Mouse (Mus musculus) brown adipose tissue, adult 24 weeks (tissue): ENCODE data around the gene Aplp1. TPM values are rescaled to one million over a fixed set of nuclear protein-coding genes. Genes with fewer than 3 reads are reported as not detected.

Experiments
- H3K27ac ChIP-seq: fragments of 200-500 bp; replicated peaks from 2 replicates; pipeline ENCODE4 v1.5.1; 2012; ENCODE audit warnings: low read depth, mild to moderate bottlenecking, low read length
- H3K4me1 ChIP-seq: fragments of 200-500 bp; 2 replicates; pipeline ENCODE4 v1.6.1; 2012; ENCODE audit warnings: low read length, mixed read lengths; ENCODE audit not compliant: control insufficient read depth, insufficient read depth, insufficient read length
- H3K4me3 ChIP-seq: fragments of 200-500 bp; 2 replicates; pipeline ENCODE4 v1.5.1; 2012; ENCODE audit warnings: low read depth, mild to moderate bottlenecking, low read length, moderate library complexity; ENCODE audit not compliant: insufficient read depth
- polyA plus RNA-seq: library from polyadenylated mRNA; stranded (reverse); fragments of >200 nt; gene quantifications from 2 replicates; pipeline ENCODE4 v1.2.4, GENCODE M21; 2012; ENCODE audit not compliant: missing spikeins, insufficient read depth, insufficient read length

Gene Aplp1
- polyA plus RNA-seq, 1 experiment, result 0.44 TPM

- H3K27ac ChIP-seq, result no peak overlapping the region
- H3K4me3 ChIP-seq, result no peak overlapping the region
- H3K4me1 ChIP-seq, result no peaks in the 10 kb centered on the region; the same call in 1 of the 2 replicates
Measured at GRCm38 (mm10) chr7:30408639-30409038, 36.7 kb downstream of the Aplp1 start.

GRCm38 (mm10) chr7:30402343-30402742 lies 43.0 kb downstream of the Aplp1 start:
- Histone ChIP-seq H3K4me1 (no peaks in the 10 kb centered on the region), H3K4me3 (no peak overlapping the region), H3K27ac (no peak overlapping the region)

GRCm38 (mm10) chr7:30399671-30400070 lies 45.7 kb downstream of the Aplp1 start:
- no peak overlapping the region for H3K4me3 ChIP-seq
- H3K4me1 ChIP-seq, result no peaks in the 10 kb centered on the region

GRCm38 (mm10) chr7:30394871-30395270 lies 50.5 kb downstream of the Aplp1 start:
- Histone ChIP-seq H3K27ac (no peak overlapping the region), H3K4me1 (no peaks in the 10 kb centered on the region), H3K4me3 (no peak overlapping the region)

More at GRCm38 (mm10) chr7:30399671-30400070, 45.7 kb downstream of the Aplp1 start:
- H3K27ac ChIP-seq, result no peak overlapping the region

GRCm38 (mm10) chr7:30394379-30394778 lies 51.0 kb downstream of the Aplp1 start:
- no peaks in the 10 kb centered on the region for H3K4me1 ChIP-seq
- H3K27ac ChIP-seq, result peak overlapping the region; percentile 90
- no peak overlapping the region for H3K4me3 ChIP-seq

GRCm38 (mm10) chr7:30393631-30394030 lies 51.7 kb downstream of the Aplp1 start:
- no peak overlapping the region for H3K4me3 ChIP-seq
- peak overlapping the region; percentile 90 for H3K27ac ChIP-seq
- H3K4me1 ChIP-seq, result no peaks in the 10 kb centered on the region

GRCm38 (mm10) chr7:30392746-30393520 lies 52.4 kb downstream of the Aplp1 start:
- no peaks in the 10 kb centered on the region for H3K4me1 ChIP-seq
- peak overlapping the region; percentile 90 for H3K27ac ChIP-seq
- H3K4me3 ChIP-seq, result no peak overlapping the region

Other genes with a start within 250 kb of the Aplp1 start
- 549 and 708 TPM in 2 replicates for gene Capns1, start 246.7 kb downstream of the Aplp1 start, polyA plus RNA-seq
- 93.0 and 113 TPM in 2 replicates for gene Polr2i, start 213.6 kb downstream of the Aplp1 start, polyA plus RNA-seq
- gene Tbcb, start 213.3 kb downstream of the Aplp1 start, polyA plus RNA-seq, result 62.8 and 71.2 TPM in 2 replicates
- gene Ovol3, start 209.8 kb downstream of the Aplp1 start, polyA plus RNA-seq, result not detected in 2 replicates
- 0.83 TPM in 1 of 2 replicates, not detected in the other for gene Thap8, start 165.4 kb downstream of the Aplp1 start, polyA plus RNA-seq
- 3.2 and 4.6 TPM in 2 replicates for gene Wdr62, start 165.1 kb downstream of the Aplp1 start, polyA plus RNA-seq
- gene Clip3, start 153.8 kb downstream of the Aplp1 start, polyA plus RNA-seq, result 4.5 and 7.3 TPM in 2 replicates
- gene Alkbh6, start 136.8 kb downstream of the Aplp1 start, polyA plus RNA-seq, result 34.7 and 38.6 TPM in 2 replicates
- not detected in 2 replicates for gene Syne4, start 130.7 kb downstream of the Aplp1 start, polyA plus RNA-seq
- 1.6 and 2.0 TPM in 2 replicates for gene E130208F15Rik, start 123.8 kb downstream of the Aplp1 start, polyA plus RNA-seq
- 18.1 and 22.7 TPM in 2 replicates for gene Sdhaf1, start 121.6 kb downstream of the Aplp1 start, polyA plus RNA-seq
- 0.67 and 2.4 TPM in 2 replicates for gene Lrfn3, start 82.8 kb downstream of the Aplp1 start, polyA plus RNA-seq
- gene Tyrobp, start 31.8 kb downstream of the Aplp1 start, polyA plus RNA-seq, result 34.6 and 43.0 TPM in 2 replicates
- 2.5 and 2.8 TPM in 2 replicates for gene Hcst, start 25.7 kb downstream of the Aplp1 start, polyA plus RNA-seq
- gene Nfkbid, start 23.8 kb downstream of the Aplp1 start, polyA plus RNA-seq, result 0.67 and 1.6 TPM in 2 replicates
- not detected in 2 replicates for gene Kirrel2, start 12.2 kb upstream of the Aplp1 start, polyA plus RNA-seq
- gene Nphs1, start 12.8 kb upstream of the Aplp1 start, polyA plus RNA-seq, result not detected in 2 replicates
- gene Prodh2, start 48.1 kb upstream of the Aplp1 start, polyA plus RNA-seq, result not detected in 2 replicates
- 0.40 TPM in 1 of 2 replicates, not detected in the other for gene Arhgap33, start 89.5 kb upstream of the Aplp1 start, polyA plus RNA-seq
- gene Hspb6, start 106.6 kb upstream of the Aplp1 start, polyA plus RNA-seq, result 49.1 and 64.2 TPM in 2 replicates
- gene Proser3, start 106.8 kb upstream of the Aplp1 start, polyA plus RNA-seq, result 0.95 and 4.2 TPM in 2 replicates
- gene Lin37, start 114.3 kb upstream of the Aplp1 start, polyA plus RNA-seq, result 19.5 and 23.1 TPM in 2 replicates
- 59.1 and 65.5 TPM in 2 replicates for gene U2af1l4, start 117.8 kb upstream of the Aplp1 start, polyA plus RNA-seq
- gene Gm49396, start 117.8 kb upstream of the Aplp1 start, polyA plus RNA-seq, result 0.91 and 5.5 TPM in 2 replicates
- 177 and 187 TPM in 2 replicates for gene Psenen, start 118.1 kb upstream of the Aplp1 start, polyA plus RNA-seq
- not detected in 2 replicates for gene Igflr1, start 119.9 kb upstream of the Aplp1 start, polyA plus RNA-seq
- 7.1 and 16.1 TPM in 2 replicates for gene Kmt2b, start 143.2 kb upstream of the Aplp1 start, polyA plus RNA-seq
- not detected in 2 replicates for gene Zbtb32, start 153.4 kb upstream of the Aplp1 start, polyA plus RNA-seq
- gene Upk1a, start 167.3 kb upstream of the Aplp1 start, polyA plus RNA-seq, result not detected in 2 replicates
- gene Cox6b1, start 180.6 kb upstream of the Aplp1 start, polyA plus RNA-seq, result 5,485 and 5,752 TPM in 2 replicates
- gene Etv2, start 190.3 kb upstream of the Aplp1 start, polyA plus RNA-seq, result not detected in 2 replicates
- gene Rbm42, start 204.8 kb upstream of the Aplp1 start, polyA plus RNA-seq, result 24.5 and 39.6 TPM in 2 replicates
- 2.3 and 2.9 TPM in 2 replicates for gene Haus5, start 219.5 kb upstream of the Aplp1 start, polyA plus RNA-seq
- not detected in 2 replicates for gene Pmis2, start 226.1 kb upstream of the Aplp1 start, polyA plus RNA-seq